Mouse (Mus musculus) layer of hippocampus, postnatal 25 days (tissue): ENCODE measurements around the gene Ehbp1. TPM values are rescaled to one million over a fixed set of nuclear protein-coding genes. Genes with fewer than 3 reads are reported as not detected.

Source experiments
- DNase-seq, 2 experiments: peaks; one replicate each; pipeline ENCODE4 v3.0.0; 2022; ENCODE audit warnings: mixed read lengths in 2 of 2, low spot score in 1 of 2; ENCODE audit errors: extremely low spot score in 1 of 2
- total RNA-seq, 2 experiments: library from RNA; stranded (reverse); gene quantifications; 2 replicates each; pipeline ENCODE4 v1.2.3; 2021

Gene Ehbp1
- total RNA-seq, 2 experiments from 2014 or later: 42.3 to 47.4 TPM

- DNase-seq: peak in 1 of 2 experiments; percentile 30
These were observed 338.6 kb downstream of the Ehbp1 start for GRCm38 (mm10) chr11:22003341-22003981.

GRCm38 (mm10) chr11:22002783-22003340, 339.2 kb downstream of the Ehbp1 start, which contains the start of gene Otx1:
Otx1 (minus strand) TSS chr11:22002897.
- peak in 1 of 2 experiments; percentile 24 for DNase-seq

- DNase-seq: peak in 1 of 2 experiments; percentile 24
These were observed 339.9 kb downstream of the Ehbp1 start for GRCm38 (mm10) chr11:22002062-22002782.

- DNase-seq: peak in 1 of 2 experiments; percentile 49
These were observed 340.6 kb downstream of the Ehbp1 start for GRCm38 (mm10) chr11:22001321-22002061.

- DNase-seq: peak in 1 of 2 experiments; percentile 12
These were observed 341.6 kb downstream of the Ehbp1 start for GRCm38 (mm10) chr11:22000316-22001076.

GRCm38 (mm10) chr11:21999396-22000315, 342.4 kb downstream of the Ehbp1 start:
- DNase-seq: no peak

- peak in 1 of 2 experiments; percentile 10 for DNase-seq
These were observed 343.7 kb downstream of the Ehbp1 start for GRCm38 (mm10) chr11:21998141-21999047.

- peak in 1 of 2 experiments; percentile 13 for DNase-seq
These were observed 344.4 kb downstream of the Ehbp1 start for GRCm38 (mm10) chr11:21997561-21998140.

- peak in 1 of 2 experiments; percentile 21 for DNase-seq
These were observed 345.2 kb downstream of the Ehbp1 start for GRCm38 (mm10) chr11:21996661-21997560.

GRCm38 (mm10) chr11:21996325-21996647, 345.8 kb downstream of the Ehbp1 start:
- DNase-seq: no peak

- peak in 1 of 2 experiments; percentile 15 for DNase-seq
These were observed 346.4 kb downstream of the Ehbp1 start for GRCm38 (mm10) chr11:21995534-21996324.

GRCm38 (mm10) chr11:21994377-21995370, 347.4 kb downstream of the Ehbp1 start:
- peak in 1 of 2 experiments; percentile 9 for DNase-seq

- peak in 1 of 2 experiments; percentile 37 for DNase-seq
These were observed 348.3 kb downstream of the Ehbp1 start for GRCm38 (mm10) chr11:21993597-21994376.
